Mouse (Mus musculus): Measurements from ENCODE around the gene Bcl9. TPM values are rescaled to one million over a fixed set of nuclear protein-coding genes. Genes with fewer than 3 reads are reported as not detected.

Gene Bcl9
- total RNA-seq, 2 experiments from 2014 or later = 24.1 to 26.5 TPM

GRCm38 (mm10) chr3:97183810-97184209 lies 113.9 kb downstream of the Bcl9 start:
- DNase-seq (ENCODE audit: low spot score in 2 of 2) = no peak

DNA sequence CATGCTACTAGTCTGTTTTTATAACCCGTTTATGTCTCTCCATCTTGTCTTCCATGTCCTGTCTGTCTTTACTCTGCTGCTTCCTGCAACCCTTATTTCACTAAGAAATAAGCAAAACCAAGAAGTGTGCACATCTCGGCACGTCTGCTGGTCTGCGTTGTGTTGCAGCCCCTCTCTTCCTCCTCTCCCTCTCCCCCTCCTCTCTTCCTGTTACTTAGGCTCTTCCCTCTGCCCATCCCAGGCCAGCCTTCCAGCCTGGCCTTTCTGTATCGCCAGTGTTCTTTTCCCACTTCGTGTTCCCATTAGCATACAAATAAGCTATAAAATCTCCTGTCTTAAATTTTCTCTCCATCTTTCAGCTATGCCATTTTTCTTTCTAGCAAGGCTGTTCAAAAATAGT lies 117.2 kb downstream of the Bcl9 start:
- DNase-seq (ENCODE audit: low spot score in 2 of 2) = no peak

DNA sequence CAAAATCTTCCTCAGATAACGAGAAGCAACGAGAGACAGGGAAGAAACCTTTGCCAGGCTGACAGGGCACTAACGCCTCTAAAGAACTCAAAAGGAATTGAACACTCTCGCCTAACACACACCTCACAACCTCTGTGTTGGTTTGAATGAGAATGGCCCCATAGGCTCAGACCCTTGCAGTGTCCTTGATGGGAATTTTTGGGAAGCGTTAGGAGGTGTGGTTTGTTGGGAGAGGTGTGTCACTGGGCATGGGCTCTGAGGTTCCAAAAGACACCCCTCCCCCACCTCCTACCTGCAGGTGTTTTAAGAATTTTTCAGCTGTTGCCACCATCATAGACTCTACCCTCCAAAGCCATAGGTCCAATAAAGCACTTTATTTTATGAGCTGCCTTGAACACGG lies 118.8 kb downstream of the Bcl9 start:
- DNase-seq (ENCODE audit: low spot score in 2 of 2) = no peak

- DNase-seq (ENCODE audit: low spot score in 2 of 2) = no peak
Measured at GRCm38 (mm10) chr3:97172632-97173031, 125.1 kb downstream of the Bcl9 start.

DNA sequence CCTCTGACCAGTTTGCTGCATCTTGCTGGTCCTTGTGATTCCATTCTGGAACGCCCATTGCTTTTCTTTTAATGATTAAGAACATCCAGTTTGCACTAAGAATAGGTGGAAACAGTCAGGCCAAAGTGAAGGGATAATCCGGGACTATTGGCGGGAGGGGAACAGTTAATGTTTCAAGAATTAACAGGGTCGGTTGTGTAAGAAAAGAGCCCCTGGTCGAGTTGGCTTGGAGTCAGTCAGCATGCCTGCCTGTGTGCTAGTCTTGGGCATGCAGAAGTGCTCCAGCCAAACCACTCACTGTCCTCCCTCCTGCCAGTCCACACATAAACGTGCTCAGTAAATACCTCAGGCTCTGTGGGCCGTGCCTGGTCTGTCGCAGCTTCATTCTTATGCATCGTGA lies 125.5 kb downstream of the Bcl9 start:
- DNase-seq (ENCODE audit: low spot score in 2 of 2) = no peak

GRCm38 (mm10) chr3:97171531-97171930 lies 126.2 kb downstream of the Bcl9 start:
- DNase-seq (ENCODE audit: low spot score in 2 of 2) = no peak

DNA sequence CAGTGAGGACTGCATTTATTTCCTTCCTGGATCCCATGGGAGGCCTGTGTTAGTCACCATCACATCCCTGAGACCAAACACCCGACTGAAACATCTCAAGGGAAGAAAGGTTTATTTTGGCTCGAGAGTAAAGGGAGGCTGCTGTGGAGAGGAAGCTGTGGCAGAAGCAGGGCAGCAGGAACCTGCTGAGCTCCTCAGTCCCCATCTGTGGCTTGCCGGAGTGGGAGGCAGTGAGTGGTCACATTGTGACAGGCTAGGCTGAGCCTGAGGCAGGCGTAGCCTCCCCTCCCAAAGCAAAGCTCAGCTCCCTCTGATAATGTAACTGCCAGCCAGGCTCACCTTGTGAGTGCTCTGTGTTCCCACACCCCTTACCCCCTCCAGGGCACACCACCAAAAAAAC lies 130.6 kb downstream of the Bcl9 start:
- DNase-seq (ENCODE audit: low spot score in 2 of 2) = no peak

DNA sequence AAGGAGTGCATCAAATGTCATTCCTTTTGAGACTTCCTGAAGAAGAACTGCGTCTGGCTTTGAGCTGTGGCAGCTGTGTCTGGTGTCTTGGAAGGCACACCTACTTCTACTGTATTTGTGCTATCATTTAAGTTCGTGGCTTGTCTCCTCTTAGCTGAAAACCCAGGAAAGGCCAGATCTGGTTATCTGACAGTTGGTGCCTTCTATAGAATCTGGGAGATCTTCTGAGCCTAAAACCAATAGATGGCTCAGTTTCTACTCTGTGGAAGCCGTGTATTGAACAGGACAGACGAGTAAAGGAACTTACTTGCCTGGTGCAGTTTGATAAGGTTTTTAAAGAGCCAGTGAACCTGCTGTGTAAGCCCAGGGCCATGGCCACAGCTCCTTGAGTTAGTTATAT lies 133.2 kb downstream of the Bcl9 start:
- DNase-seq (ENCODE audit: low spot score in 2 of 2) = no peak

GRCm38 (mm10) chr3:97161773-97162172 lies 135.9 kb downstream of the Bcl9 start:
- no peak for DNase-seq (ENCODE audit: low spot score in 2 of 2)

DNA sequence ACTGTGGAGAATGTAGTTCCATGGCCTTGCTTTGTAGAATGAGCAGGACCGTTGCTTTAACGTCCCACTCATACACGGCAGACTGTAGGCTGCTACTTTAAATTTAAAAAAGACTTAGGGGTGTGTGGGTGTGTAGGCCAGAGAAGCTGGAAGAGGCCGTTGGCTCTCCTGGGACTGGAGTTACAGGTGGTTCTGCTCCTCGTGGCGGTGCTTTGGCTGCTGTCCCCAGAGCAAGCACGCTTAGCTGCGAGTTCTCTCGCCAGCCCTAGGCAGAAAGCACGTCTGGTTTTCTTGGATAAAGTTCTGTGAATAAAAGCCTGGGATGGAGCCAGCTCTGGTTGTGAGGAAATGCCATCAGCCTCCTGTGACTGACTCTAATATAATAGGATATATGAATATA lies 136.8 kb downstream of the Bcl9 start:
- no peak for DNase-seq (ENCODE audit: low spot score in 2 of 2)

DNA sequence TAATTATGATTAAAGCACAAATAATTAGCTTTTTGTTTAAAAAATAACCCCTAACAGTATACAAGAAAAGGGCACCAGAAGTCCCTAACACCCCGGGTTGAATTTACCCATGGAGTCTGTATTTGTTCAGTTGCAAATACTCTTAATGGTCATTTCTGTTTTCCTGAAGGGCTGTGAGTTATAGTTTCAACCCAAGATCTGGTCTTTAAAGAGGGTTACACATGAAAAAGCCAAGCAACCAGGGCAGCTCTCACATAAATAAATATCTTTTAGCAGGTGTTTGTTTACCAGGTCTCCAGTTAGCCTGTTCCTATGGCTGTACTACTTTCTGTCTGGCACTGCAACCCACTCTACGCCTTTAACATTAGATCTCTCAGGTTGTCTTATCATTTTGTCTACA lies 137.7 kb downstream of the Bcl9 start:
- no peak for DNase-seq (ENCODE audit: low spot score in 2 of 2)

DNA sequence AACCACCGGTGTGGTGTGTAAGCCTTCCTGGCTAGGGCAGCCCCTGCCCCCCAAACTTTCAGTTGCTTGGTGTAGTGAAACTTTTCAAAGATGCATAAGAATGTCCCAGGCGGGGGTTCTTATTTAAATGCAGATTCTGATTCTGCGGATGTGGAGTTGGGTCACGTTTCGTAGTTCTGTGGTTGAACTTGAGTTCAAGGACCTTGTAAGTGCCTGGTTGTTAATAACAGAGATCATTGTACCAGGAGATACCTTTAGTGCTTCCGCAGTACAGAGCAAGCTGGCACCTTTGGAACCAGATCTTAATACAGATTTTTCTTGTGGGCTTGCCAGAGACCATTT lies 138.2 kb downstream of the Bcl9 start:
- peak in 1 of 2 experiments; percentile 5 for DNase-seq (ENCODE audit: low spot score in 2 of 2)

GRCm38 (mm10) chr3:97158611-97159508 lies 138.9 kb downstream of the Bcl9 start, which contains the start of gene Acp6:
Gene Acp6, plus strand, starts transcription at chr3:97158777.
- DNase-seq (ENCODE audit: low spot score in 2 of 2) = peak; percentile 81 to 85

GRCm38 (mm10) chr3:97157958-97158599 lies 139.6 kb downstream of the Bcl9 start:
- DNase-seq (ENCODE audit: low spot score in 2 of 2) = peak; percentile 66 to 71

DNA sequence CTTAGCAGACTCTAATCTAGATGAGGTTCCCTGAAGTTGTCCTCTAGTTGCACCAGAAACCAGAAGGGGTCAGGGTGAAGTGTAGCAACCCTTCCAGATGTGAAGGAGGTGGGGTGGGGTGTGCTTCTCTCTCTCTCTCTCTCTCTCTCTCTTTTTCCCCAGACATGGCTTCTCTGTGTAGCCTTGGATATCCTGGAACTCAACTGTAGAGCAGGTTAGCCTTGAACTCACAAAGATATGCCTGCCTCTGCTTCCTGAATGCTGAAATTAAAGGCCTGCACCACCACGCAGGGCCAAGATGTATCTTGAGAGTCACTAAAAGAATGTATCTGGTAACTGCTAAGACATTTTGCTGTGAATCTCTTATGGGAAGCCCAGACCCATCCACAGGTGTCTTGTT lies 140.4 kb downstream of the Bcl9 start:
- peak in 1 of 2 experiments; percentile 7 for DNase-seq (ENCODE audit: low spot score in 2 of 2)

GRCm38 (mm10) chr3:97156431-97156830 lies 141.3 kb downstream of the Bcl9 start:
- peak in 1 of 2 experiments; percentile 14 for DNase-seq (ENCODE audit: low spot score in 2 of 2)

Other genes with a start within 250 kb of the Bcl9 start
- gene Acp6, start 139.1 kb downstream of the Bcl9 start, total RNA-seq (2021) = 10 to 100 TPM; 17.6 to 17.9 TPM
- not detected for gene Olfr1402, start 124.1 kb upstream of the Bcl9 start, total RNA-seq (2021)